8 mouse cellular contexts compared by ENCODE assay signal in genomic region chr7:97737638-97738456, GRCm38 (mm10). TPM values are rescaled to one million over a fixed set of nuclear protein-coding genes. Genes with fewer than 3 reads are reported as not detected.
DNase-seq lines count a peak whose midpoint lies in the region; ATAC-seq lines count a peak whose summit lies in the region.

TSS of gene Aqp11 (minus strand) at chr7:97738289.

- H3K9ac ChIP-seq in embryonic facial prominence, embryonic 11.5 days (replicated peaks; ENCODE audit: low read length): peak within 1 kb of the TSS; percentile 50
- H3K9ac ChIP-seq in limb, embryonic 12.5 days (replicated peaks): peak within 1 kb of the TSS; percentile 63
- H3K9ac ChIP-seq in midbrain, embryonic 14.5 days (replicated peaks; ENCODE audit: low read length): peak within 1 kb of the TSS; percentile 78

- WGBS in embryonic facial prominence, embryonic 11.5 days: under 1% methylated on average over 50 of the region's 64 CpGs
- under 1% methylated on average over 59 of the region's 64 CpGs for WGBS in limb, embryonic 12.5 days
- WGBS in midbrain, embryonic 14.5 days: under 1% methylated on average over 53 of the region's 64 CpGs

- H3K36me3 ChIP-seq in embryonic facial prominence, embryonic 11.5 days (replicated peaks; ENCODE audit: control insufficient read depth, insufficient read depth, low read depth, low read length): no peaks in the 10 kb centered on the region
- no peaks in the 10 kb centered on the region for H3K36me3 ChIP-seq in limb, embryonic 12.5 days
- no peaks in the 10 kb centered on the region for H3K36me3 ChIP-seq in midbrain, embryonic 14.5 days (ENCODE audit: control insufficient read depth, insufficient read depth, low read length)

- peak within 1 kb of the TSS; percentile 44 for H3K4me3 ChIP-seq in embryonic facial prominence, embryonic 11.5 days (ENCODE audit: low read depth, low read length)
- peak within 1 kb of the TSS; percentile 65 for H3K4me3 ChIP-seq in limb, embryonic 12.5 days (replicated peaks)
- peak within 1 kb of the TSS; percentile 63 for H3K4me3 ChIP-seq in midbrain, embryonic 14.5 days (replicated peaks; ENCODE audit: low read depth, low read length)

- H3K27ac ChIP-seq in embryonic facial prominence, embryonic 11.5 days (replicated peaks; ENCODE audit: low read depth, low read length): no peak within 1 kb of the TSS
- no peak within 1 kb of the TSS for H3K27ac ChIP-seq in limb, embryonic 12.5 days
- H3K27ac ChIP-seq in midbrain, embryonic 14.5 days (replicated peaks; ENCODE audit: low read depth, low read length): peak within 1 kb of the TSS; percentile 45; the same call in 1 of the 2 replicates

- peaks cover 2% of the 10 kb centered on the region; the same call in 1 of the 2 replicates for H3K27me3 ChIP-seq in embryonic facial prominence, embryonic 11.5 days (ENCODE audit: control insufficient read depth, insufficient read depth, low read length)
- H3K27me3 ChIP-seq in limb, embryonic 12.5 days: peaks cover 10% of the 10 kb centered on the region
- no peaks in the 10 kb centered on the region for H3K27me3 ChIP-seq in midbrain, embryonic 14.5 days (ENCODE audit: control insufficient read depth, insufficient read depth, low read length)

- peak; percentile 96 for ATAC-seq in embryonic facial prominence, embryonic 11.5 days (replicated peaks; ENCODE audit: insufficient number of reproducible peaks, low FRiP score, low TSS enrichment, low read depth)
- ATAC-seq in limb, embryonic 12.5 days (ENCODE audit: insufficient number of reproducible peaks, insufficient read depth, low FRiP score, low TSS enrichment, low read depth): peak; percentile 97
- peak; percentile 92 for ATAC-seq in midbrain, embryonic 14.5 days (ENCODE audit: low FRiP score, low TSS enrichment)

- peak; percentile 93 for DNase-seq in 3134 (ENCODE audit: extremely low read depth, insufficient read length, low spot score)
- peak; percentile 93 for DNase-seq in adrenal gland, postnatal 25 days
- DNase-seq in embryonic facial prominence, embryonic 11.5 days (ENCODE audit: low spot score): peak; percentile 90
- DNase-seq in heart, adult 11 months: peak; percentile 99
- DNase-seq in kidney, adult 11 months: peak; percentile 91
- DNase-seq in midbrain, embryonic 14.5 days: peak; percentile 90
- peak; percentile 75 to 84 for DNase-seq in spleen, adult 18-20 months

- peak within 1 kb of the TSS; percentile 90 for H3K4me2 ChIP-seq in embryonic facial prominence, embryonic 11.5 days (ENCODE audit: low read depth, low read length)
- H3K4me2 ChIP-seq in limb, embryonic 12.5 days: peak within 1 kb of the TSS; percentile 90
- peak within 1 kb of the TSS; percentile 96 for H3K4me2 ChIP-seq in midbrain, embryonic 14.5 days (ENCODE audit: low read length)

- H3K9me3 ChIP-seq in embryonic facial prominence, embryonic 11.5 days (replicated peaks; ENCODE audit: control insufficient read depth, low read length): no peaks in the 10 kb centered on the region
- H3K9me3 ChIP-seq in limb, embryonic 12.5 days: no peaks in the 10 kb centered on the region
- no peaks in the 10 kb centered on the region for H3K9me3 ChIP-seq in midbrain, embryonic 14.5 days (ENCODE audit: control insufficient read depth, low read length)

- no peaks in the 10 kb centered on the region; the same call in 1 of the 2 replicates for H3K4me1 ChIP-seq in embryonic facial prominence, embryonic 11.5 days (ENCODE audit: control insufficient read depth, insufficient read depth, low read length)
- H3K4me1 ChIP-seq in limb, embryonic 12.5 days (replicated peaks): peaks cover 15% of the 10 kb centered on the region
- no peaks in the 10 kb centered on the region; the same call in 1 of the 2 replicates for H3K4me1 ChIP-seq in midbrain, embryonic 14.5 days (ENCODE audit: control insufficient read depth, insufficient read depth, low read length)

RNA-seq across cellular contexts. Expression of gene Aqp11, which starts in this region (rescaled TPM):
- total RNA-seq in adrenal gland, postnatal 25 days (2021): 4.0 and 5.2 TPM in 2 replicates
- 3.1 and 3.7 TPM in 2 replicates for polyA plus RNA-seq in embryonic facial prominence, embryonic 11.5 days (2014; fragmentation: Nextera tagmentation; extraction: Ambion mirVana)
- polyA plus RNA-seq in limb, embryonic 12.5 days (2016; fragmentation: Nextera tagmentation; extraction: Ambion mirVana): 2.5 and 2.8 TPM in 2 replicates
- 17.2 and 18.5 TPM in 2 replicates for polyA plus RNA-seq in midbrain, embryonic 14.5 days (2014; fragmentation: Nextera tagmentation; extraction: Ambion mirVana)
